Mouse (Mus musculus) cerebellum, adult 8-10 months (tissue): ENCODE results near the gene Prdm16.

Experiments
- DNase-seq: peaks from one replicate; pipeline ENCODE4 v3.0.0; 2022

Gene Prdm16

DNA sequence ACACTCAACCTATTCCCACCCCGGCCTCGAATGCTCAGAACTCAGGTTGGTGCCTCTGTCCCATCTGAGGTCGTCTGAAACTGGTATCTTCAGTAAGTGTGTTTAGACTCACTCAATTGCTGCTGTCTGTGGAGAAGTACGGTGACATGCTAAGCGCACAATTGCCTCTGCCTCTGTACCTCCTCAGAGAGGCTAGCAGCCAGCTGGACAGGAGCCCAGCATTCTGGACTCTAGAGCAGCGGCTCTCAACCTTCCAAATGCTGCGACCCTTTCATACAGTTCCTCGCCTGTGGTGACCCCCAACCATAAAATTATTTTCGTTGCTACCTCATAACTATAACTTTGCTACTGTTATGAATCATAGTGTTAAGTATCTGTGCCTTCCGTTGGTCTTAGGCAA, 34.3 kb downstream of the Prdm16 start:
- DNase-seq, result no peak

DNA sequence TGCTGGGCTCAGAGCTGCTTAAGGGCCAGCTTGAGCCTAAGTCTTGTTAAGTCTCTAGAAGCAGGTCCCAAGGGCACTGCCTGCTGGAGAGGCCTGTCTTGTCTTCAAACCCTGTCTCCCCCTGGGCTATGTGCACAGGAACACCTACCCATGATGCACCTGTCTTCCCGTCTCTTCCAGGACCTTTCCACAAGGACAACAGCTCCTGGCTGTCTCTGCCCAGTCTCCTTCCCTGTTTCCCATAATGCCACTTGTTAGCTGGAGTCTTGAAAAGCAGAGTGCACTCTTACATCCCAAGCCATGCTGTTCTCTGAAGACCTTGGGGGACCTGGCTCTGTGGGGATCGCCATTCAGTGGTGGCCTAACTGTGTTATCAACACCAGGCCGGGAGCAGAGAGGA, 35.7 kb downstream of the Prdm16 start:
- DNase-seq, result no peak

DNA sequence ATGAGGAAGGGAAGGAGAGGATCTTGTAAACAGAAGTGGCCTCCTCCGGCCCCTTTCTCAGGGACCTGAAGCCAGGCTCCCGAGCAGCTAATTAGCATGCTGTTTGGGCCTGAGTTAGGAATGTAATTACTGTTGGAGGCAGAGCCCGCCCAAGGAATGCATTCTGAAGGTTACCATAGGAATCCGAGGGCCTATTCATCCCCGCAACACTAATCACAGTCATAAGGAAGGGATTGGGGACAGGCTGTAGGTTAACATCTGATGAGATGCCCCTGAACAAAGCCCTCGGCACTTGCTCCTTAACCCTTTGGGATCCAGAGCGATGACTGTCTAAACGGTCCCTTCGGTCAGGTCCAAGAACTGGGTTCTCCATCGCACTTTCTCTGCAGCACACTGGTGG, 36.7 kb downstream of the Prdm16 start:
- no peak for DNase-seq

DNA sequence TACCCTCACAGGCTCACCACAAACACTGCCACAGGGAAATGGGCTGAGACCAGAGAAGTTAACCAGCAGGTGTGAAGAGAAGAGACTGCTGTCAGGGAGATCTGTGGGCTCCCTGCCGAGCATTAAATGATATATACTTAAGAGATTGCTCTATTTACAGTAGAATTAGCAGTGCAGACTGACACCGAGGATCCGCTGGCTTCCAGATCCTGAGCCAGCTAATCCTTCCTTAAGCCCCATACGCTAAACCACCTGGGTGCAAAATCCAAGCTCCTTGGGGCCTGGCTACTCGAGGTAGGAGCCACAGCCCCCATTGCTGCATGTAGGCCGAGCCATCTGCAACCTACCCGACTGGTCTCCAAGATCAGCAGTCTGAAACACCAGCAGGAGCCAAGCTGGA, 38.3 kb downstream of the Prdm16 start:
- DNase-seq, result no peak

DNA sequence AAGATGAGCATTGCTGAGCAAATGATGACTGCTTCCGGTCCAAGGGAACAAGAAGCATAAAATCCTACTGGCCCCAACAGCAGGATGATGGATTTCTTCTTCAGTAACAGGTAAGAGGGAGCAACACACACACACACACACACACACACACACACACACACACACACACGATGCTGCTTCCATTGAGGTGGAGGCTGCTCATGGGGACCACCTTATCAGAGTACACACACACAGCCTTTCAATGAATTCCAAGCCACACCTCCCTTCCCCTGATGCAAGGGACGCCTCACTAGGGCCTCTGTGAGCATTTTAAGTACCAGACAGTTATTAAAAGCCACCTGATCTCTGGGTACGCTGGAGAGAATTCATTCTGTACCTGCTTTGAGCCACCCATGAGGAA, 39.9 kb downstream of the Prdm16 start:
- DNase-seq, result no peak

DNA sequence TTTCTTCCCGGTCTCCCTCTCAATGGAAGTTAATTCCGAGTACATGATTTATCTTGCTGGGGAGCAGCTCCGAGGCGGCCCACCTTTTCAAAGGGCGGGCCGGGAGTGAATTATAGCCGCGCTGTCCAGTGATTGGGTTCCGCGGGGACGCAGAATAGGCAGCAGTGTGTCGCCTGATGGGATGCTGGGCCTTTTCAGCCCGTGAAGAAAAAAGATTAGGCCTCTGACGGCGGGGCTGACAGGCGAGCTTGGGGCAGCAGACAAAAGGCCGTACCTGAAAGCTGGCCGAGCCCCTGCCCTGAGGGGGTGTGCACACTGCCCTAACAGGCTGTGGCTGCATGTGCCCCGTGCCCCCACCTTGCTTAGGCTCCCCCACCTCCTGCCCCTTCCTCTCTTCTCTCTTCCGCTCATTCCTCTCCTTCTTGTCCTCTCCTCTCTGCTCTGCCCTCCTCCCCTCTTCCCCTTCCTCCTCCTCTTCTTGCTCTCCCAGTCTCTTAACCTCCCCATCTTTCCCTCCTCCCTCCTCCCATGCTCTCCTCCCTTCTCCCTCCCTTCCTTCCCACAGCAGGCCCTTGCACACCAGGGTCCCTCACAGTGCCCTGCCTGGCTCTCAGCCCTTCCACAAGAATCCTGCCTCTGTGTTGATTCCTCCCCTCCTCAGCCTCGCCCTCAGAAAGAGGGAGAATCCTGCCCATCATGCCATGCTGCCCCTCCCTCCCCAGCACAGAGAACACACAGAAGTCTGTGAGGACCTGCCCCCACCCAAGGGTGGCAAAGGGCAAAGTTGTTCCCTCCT, 41.7 kb downstream of the Prdm16 start:
- DNase-seq, result no peak

DNA sequence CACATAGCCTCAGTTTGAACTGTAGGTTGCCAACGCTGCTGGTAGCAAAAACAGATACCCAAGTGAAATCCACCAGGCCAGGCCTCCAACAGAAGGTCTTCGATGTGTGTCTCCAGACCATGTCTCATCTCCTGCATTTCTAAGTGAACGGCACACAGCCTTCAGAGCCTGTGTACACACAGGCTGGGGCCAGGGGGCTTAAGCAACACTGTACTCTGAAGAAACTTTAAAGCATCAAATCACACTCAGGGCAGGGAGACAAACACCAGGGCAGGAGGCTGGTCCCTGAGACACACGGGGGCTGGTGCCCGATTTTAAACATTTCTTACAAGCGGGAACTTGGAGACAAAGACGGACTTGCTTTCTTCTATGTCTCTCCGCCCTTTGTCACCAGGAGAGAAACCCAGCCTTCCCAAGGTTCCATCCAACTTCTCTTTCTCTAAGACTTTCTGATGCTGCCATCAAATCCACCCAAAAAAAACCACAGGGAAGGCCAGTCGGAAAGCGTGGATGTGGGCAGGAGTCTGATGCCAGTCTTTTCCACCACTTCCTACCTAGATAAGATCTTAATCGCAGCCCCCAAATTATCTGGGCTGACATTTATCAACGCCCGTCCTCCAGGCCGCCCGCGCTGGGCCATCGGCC, 42.4 kb downstream of the Prdm16 start:
- DNase-seq, result no peak

DNA sequence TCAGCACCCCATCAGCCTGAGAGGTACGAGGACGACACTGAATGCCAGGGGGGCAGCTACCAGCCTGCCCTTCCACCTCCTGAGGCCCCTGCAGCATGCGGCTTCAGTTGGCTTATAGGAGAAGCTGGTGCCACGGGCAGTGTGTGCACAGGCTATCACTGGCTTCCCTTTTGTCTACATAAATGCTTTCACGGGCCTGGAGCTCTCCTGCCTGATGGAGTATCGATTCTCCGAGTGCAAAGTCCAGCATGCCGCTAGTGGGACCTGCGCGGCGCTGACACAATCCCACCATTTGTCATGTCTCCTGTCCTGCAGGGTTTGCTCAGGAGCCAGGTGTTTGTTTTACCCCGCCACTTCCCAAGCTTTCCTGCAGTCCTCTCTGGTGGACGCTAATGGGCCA, 44.1 kb downstream of the Prdm16 start:
- DNase-seq, result no peak

DNA sequence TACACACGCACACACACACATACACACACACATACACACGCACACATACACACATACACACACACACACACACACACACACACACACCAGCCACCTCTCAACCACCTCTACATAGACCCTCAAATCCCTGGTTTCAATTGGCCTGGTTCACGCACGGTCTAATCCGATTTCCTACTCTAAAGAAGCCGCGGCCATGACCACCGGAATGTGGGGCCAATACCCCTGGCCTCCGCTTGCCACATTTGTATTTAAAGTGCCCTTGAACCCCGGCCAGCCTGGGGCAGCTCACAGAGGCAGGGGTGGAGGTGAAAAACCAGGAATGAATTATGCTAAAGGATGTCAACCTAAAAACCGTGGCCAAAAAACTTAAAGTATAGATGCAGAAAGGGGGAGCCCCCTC, 45.8 kb downstream of the Prdm16 start:
- DNase-seq, result no peak

DNA sequence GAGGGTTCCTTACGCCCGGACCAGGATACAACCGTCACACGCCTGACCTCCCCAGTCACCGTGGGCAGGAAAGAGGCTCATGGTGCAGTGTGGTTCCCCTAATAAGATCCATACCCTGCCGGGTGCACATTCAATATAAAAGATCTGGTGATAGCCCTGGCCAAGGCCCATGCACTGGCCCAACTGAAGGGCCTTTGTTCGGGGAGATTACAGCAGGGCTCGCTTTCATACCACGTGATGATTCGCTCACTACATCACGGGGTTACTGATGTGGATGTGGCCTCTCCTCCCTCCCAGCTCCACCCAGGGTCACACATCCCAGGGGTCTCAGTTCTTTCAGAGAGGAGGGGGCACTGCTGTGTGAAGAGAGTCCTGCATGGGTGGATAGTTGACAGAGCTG, 50.3 kb downstream of the Prdm16 start:
- no peak for DNase-seq

DNA sequence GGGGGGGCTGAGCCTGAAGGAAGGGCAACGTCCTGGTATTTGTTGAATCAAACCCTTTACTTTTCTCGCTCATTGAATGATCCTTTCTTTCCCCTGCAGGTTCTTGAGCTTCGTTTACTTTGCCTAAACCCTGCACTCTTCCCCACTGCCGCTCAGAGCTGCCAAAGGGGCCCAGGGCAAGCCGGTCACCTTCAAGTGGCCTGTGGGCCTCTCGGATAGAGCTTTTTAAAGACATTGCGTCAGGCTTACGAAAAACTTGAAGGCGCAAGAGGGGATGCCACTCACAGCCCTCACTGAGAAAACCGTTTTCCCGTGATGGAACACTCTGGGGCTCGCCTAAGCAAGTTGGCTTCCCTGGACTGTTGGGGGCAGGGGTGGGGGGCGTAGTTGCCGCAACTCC, 50.9 kb downstream of the Prdm16 start:
- no peak for DNase-seq

DNA sequence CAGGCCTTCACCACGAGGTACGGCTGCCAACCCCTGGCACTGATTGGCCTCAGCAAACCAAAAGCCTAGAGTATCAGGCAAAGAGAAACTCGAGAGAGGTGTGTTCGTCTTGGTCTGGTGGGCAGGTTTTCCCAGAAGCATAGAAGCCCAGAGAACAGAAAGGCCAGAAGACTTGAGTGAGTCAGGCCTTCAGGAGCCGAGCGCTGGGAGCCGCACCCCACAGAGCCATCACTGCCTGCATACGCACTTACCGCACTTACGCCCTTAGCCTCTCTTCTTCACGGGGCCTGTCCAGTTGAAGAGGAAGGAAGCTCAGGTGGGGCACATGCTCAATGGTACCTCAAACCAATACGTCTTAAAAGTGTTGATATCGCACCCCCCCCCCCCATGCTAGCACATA, 53.0 kb downstream of the Prdm16 start:
- no peak for DNase-seq

DNA sequence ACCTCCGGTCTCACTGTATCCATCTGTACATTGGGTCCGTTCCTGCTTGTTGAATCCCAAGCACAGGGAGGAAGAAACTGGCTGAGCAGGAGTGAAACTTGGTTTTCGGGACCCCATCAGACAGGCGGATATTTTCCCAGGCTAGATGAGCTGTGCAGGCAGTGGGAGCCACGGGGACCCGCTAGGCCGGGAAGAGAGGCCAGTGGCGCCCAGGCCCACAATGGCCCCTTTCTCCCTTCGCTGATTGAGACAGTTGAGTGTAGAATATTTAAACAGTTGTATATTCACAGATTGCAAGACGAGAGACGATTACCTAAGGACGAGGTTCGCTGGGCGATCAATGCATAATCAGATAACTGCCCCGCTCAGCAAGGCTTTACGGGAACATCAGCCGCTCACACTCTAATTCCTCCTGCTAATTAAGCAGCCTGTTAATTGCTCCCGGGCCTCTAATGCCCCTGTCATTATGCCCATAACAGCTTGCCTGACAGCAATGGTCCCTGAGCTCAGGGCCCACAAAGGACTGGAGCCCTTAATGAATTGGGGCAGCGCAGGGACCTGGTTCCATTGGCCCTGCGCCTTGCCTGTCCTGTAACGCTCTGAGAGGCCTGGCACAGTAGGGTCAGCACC, 54.0 kb downstream of the Prdm16 start:
- DNase-seq, result no peak

DNA sequence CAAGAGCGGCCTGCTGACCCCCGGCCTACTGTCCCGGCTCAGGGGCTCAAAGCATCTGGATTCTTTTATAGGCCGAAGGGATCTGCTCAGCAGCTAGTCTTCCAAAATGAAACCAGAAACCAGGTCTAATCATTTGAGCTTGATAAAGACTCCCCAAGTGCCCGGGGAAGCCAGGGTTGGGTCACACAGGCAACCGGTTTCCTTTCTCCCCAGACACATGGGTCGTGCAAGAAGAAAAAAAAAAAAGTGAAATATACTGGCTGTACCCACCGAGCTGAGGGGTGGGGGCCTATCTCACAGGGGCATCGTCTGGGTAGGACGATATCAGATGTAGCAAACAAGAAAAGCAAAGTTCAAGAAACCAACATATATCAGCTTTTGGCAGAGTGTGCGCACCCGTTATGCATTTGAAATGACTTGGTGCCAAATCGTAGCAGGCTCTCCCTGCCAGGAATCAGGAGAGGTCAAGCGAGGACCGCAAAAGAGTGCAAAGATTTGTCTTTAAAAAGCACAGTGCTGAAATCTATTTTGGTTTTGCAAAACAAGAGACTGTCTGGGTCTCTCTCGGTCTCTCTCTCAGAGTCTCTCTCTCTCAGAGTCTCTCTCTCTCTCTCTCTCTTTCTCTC, 55.3 kb downstream of the Prdm16 start:
- DNase-seq, result no peak

DNA sequence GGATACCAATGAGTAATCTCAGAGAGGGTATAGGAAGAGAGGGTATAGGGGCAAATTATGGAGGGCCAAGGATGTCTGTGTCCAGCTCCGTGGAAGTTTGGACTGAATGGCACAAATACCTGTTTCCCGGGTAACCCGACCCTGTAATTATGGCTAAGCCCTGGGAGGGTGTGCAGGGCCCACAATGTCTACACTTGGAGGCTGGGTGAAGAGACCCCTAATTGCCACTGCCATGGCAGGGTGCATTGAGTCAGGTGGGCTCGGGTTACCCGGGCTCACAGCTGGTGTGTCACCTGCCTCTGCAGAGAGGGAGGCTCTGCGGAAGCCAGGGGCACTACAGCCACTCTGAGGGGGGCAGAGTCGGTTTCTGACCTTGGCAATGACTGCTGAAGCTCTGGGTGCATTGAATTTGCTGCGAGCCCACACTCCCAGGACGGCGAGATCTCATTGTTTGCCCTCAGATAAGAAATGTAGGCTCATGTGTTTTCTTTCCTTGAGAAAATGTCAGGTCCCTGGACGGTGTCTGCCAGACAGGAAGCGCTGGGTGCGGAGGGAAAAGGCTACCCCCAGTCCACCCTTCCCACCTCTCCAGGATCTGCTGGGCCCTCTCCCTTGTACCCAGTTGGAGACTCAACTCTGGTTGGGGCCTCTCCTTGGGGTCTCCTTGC, 62.3 kb downstream of the Prdm16 start:
- DNase-seq, result no peak

DNA sequence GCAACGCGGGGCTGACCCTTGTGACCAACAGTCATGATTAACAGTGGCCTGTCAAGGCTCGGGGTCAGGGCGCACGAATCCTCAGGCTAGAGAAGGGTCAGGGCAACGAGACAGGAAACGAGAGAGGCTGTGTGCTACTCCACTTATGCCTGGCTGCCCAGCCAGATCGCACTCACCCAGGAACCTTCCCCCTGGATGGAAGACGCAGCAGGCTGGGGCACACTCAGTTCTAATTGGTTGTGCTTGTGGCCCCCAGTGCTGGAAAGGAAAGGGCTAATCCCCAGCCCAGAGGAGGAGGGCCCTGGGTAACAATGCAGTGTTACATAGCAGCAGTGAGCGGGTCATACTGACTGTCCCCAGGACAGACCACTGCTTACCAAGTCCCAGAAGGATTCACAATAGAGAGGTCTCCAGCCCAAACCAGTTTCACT, 66.2 kb downstream of the Prdm16 start:
- DNase-seq, result no peak

DNA sequence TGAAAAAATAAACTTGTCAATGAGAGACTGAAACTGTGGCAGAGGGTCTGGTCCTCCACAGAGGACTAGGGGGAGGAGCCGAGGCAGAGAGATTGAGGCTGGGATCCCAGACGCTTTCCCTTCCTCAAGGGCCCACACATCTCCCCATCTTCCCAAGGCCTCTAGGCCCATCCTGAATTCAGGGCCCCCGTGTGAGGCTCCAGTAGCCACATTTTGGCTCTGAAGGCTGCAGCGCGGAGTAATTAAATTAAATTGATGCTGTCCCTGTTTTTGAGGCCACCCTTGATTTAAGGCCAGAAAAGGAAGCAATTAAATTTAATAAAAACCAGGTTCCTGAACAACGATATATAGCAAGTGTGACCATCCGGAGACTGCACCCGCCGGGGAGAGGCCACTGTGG, 66.8 kb downstream of the Prdm16 start:
- no peak for DNase-seq

DNA sequence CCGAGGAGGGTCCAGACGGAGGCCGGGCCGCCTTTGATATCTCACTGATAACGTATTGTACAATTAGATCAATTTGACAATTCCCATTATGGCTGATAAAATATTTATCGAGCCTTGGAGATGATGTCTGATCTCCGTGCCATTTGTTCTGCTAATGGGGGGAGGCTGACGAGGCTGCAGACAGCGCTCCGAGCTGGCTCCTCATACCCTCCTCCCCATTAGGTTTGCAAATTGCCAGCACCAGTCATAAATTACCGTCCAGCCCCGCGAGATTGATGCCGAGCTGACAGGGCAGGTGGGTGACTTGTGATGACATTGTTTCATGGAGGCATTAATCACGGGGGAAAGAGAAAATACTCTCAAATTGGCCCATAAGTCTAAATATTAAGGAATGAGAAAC, 67.9 kb downstream of the Prdm16 start:
- DNase-seq, result no peak

DNA sequence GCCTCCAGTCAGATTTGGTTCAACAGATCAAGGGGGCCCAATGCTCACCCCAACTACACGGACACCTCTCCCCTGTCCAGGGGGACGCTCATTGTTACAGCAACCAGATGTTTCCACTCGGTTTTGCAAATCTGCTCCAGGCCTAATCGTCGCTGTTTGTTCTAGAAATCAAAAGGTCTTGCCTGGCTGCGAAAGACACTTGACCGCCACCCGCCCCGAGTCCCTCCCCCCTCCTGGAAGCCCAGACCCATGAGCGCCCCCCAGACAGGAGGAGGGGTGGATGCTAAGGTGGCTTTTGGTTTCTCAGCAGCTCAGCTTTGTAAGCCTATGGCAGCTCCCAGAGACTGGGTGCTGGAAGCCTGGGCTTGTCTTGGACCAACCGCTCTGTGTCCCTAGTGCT, 68.7 kb downstream of the Prdm16 start:
- no peak for DNase-seq

DNA sequence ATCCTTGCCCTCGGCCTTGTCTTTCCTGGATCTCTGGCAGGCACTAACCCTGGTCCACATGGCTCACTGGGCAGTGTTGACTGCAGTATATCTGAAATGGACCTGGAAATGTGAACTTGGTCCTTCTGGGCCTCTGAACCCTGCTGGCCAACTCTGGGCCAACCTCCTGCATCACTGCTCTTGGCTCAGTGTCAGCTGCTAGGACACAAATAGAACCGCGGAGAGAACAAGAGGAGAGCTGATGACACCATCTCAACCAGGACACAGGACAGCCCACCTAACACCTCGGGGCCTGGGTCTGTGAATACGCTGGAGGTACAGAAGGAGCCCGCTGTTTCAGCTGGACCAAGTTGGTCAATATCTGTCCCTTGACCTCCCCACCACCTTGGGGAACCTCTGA, 73.5 kb downstream of the Prdm16 start:
- DNase-seq, result no peak

DNA sequence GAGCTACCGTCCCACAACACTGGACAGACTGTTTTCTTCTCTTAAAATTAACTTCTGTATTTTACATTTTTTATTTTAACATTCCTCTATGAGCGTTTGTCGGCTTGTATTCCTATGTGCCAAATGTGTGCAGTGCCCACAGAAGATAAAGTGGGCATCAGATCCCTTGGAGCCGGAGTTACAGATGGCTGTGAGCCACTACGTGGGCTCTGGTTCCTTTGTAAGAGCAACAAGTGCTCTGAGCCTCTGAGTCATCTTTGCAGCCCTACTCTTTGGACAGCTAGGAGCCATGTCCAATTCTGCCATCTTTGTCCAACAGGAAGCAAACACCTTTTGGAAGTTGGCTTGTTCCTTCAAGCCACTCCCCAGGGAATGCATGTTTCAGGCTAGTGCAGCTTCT, 78.6 kb downstream of the Prdm16 start:
- no peak for DNase-seq

DNA sequence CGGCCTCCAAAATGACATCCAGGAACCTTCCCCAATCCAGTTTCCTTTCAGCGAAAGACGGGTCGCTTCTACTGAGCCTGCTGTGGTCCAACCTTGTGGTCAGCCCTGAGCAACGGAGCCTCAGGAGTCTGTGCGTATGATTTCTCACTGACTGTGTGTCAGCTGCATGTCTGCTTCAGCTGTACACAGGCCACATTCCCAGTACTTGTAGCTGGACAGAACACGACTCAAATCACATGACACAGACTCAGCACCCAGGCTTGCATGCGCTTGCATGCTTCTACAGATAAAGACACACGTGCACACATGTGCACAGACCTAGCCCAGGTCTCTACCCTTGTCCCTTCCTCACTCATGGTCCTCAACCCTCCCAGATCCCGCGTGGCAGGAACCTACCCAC, 79.5 kb downstream of the Prdm16 start:
- DNase-seq, result no peak

DNA sequence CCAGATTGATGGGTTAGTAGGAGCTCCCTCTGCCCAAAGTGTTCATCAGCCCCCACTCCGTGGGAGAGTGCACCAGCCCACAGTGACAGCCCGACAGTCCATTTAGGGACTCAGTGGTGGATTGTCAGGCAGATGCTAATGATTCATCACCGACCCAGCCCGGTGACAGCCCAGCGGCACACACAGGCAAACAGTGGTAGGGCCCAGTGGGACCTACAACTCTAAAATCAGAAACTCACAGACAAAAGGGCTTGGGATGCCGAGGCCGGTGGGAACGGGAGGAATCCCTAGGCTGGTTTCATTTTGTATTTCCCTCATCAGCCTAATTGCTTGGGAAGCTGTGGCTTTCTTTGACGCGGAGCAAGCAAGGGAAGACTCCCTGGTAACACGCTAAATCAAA, 80.3 kb downstream of the Prdm16 start:
- no peak for DNase-seq
